Mouse (Mus musculus) layer of hippocampus, adult 9-10 months (tissue): Measurements from ENCODE around the gene Fam71a.

Experiments
- DNase-seq: peaks from one replicate; pipeline ENCODE4 v3.0.0; 2022; ENCODE audit warnings: low spot score

Gene Fam71a

GRCm38 (mm10) chr1:191122744-191123143 is 41.9 kb downstream of the Fam71a start:
- no peak for DNase-seq

- no peak for DNase-seq
These were observed 48.9 kb downstream of the Fam71a start for GRCm38 (mm10) chr1:191115514-191116238.

GRCm38 (mm10) chr1:191114868-191115267 is 49.7 kb downstream of the Fam71a start:
- DNase-seq = no peak
